Mouse (Mus musculus): ENCODE data around the gene Pkd1.

Pkd1 gene

GRCm38 (mm10) chr17:24567034-24567779 is 17.6 kb downstream of the Pkd1 start:
- peak; percentile 14 for DNase-seq

- no peak for DNase-seq
These were observed 20.2 kb downstream of the Pkd1 start for GRCm38 (mm10) chr17:24569837-24570236.

GRCm38 (mm10) chr17:24572651-24573245 is 23.1 kb downstream of the Pkd1 start:
- no peak for DNase-seq

GRCm38 (mm10) chr17:24573811-24574210 is 24.2 kb downstream of the Pkd1 start:
- DNase-seq: no peak

GRCm38 (mm10) chr17:24579532-24579931 is 29.9 kb downstream of the Pkd1 start:
- DNase-seq: no peak

GRCm38 (mm10) chr17:24580287-24580686 is 30.7 kb downstream of the Pkd1 start:
- DNase-seq: no peak

GRCm38 (mm10) chr17:24583599-24584460 is 34.2 kb downstream of the Pkd1 start:
- no peak for DNase-seq

GRCm38 (mm10) chr17:24584520-24584919 is 34.9 kb downstream of the Pkd1 start:
- DNase-seq: no peak

- no peak for DNase-seq
These were observed 36.9 kb downstream of the Pkd1 start for GRCm38 (mm10) chr17:24586532-24586931.

GRCm38 (mm10) chr17:24590943-24591342 is 41.3 kb downstream of the Pkd1 start:
- DNase-seq: no peak

GRCm38 (mm10) chr17:24591695-24592094 is 42.1 kb downstream of the Pkd1 start:
- no peak for DNase-seq

- no peak for DNase-seq
These were observed 43.6 kb downstream of the Pkd1 start for GRCm38 (mm10) chr17:24593248-24593647.

- no peak for DNase-seq
These were observed 44.6 kb downstream of the Pkd1 start for GRCm38 (mm10) chr17:24593992-24594890.

- no peak for DNase-seq
These were observed 45.8 kb downstream of the Pkd1 start for GRCm38 (mm10) chr17:24595126-24596072.

GRCm38 (mm10) chr17:24596073-24596466 is 46.4 kb downstream of the Pkd1 start:
- no peak for DNase-seq

GRCm38 (mm10) chr17:24596471-24597183 is 47.0 kb downstream of the Pkd1 start:
- DNase-seq: no peak

- DNase-seq: no peak
These were observed 48.4 kb downstream of the Pkd1 start for GRCm38 (mm10) chr17:24597989-24598388.

- no peak for DNase-seq
These were observed 50.9 kb downstream of the Pkd1 start for GRCm38 (mm10) chr17:24600502-24600901.

- no peak for DNase-seq
These were observed 54.3 kb downstream of the Pkd1 start for GRCm38 (mm10) chr17:24603961-24604360.

- no peak for DNase-seq
These were observed 54.9 kb downstream of the Pkd1 start for GRCm38 (mm10) chr17:24604557-24604956.

- DNase-seq: no peak
These were observed 58.7 kb downstream of the Pkd1 start for GRCm38 (mm10) chr17:24608370-24608769.
